Mouse (Mus musculus): ENCODE results near the gene Cacna1c.

Gene Cacna1c

DNA sequence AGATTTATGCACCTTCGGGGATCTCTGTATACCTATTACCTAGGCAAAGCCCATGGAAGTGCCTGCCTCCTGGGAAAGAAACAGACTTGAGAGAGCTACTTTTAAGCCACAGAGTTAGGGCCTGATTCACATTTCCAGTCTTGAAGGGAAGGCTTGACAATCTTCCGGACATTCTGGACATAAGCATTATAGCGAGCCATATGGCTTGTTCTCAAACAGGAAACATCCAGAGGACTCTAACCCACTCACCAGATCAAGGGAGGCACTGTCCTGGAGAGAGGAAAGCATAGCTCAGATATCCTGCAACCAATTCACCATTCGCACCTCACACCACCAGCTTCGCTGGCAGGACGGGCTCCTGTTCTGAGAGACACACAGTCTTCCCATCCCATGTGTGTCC, 302.2 kb downstream of the Cacna1c start:
- DNase-seq = no peak

DNA sequence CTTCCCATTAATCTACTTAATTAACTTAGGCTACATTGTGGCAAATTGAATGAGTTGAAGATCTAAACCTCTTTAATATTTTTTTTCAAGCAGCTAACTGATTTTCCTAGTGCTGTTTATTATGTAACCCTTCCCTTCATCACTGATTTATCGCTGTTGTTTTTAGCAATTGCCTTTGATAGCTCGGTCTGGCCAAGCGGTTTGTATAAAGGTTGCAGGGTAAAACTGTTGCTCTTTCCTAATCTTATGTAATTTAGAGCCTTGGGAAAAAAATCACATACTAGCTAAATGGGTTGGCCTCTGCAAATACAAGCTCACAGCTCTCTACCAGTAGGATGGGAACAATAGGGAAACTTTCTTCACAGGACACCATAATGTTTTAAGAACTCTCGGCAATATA, 306.8 kb downstream of the Cacna1c start:
- DNase-seq = no peak

DNA sequence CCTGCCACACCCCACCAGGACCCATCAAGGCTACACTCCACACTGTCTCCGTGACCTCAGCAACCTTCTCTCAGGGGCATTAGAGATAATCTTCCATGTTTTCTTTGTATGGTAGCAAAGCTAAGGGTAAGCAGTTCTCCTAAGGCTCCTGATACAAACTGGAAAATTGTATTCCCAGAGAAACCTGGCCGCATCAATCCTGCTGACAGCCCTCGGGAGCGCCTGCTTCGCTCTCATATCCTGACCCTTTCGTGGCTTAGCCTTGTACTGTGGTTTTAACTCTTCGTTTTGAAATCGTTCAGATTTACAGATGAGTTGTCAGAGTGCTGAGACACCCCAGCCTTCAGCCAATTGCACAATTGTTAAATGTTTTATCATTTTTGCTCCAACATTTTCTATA, 309.2 kb downstream of the Cacna1c start:
- no peak for DNase-seq

DNA sequence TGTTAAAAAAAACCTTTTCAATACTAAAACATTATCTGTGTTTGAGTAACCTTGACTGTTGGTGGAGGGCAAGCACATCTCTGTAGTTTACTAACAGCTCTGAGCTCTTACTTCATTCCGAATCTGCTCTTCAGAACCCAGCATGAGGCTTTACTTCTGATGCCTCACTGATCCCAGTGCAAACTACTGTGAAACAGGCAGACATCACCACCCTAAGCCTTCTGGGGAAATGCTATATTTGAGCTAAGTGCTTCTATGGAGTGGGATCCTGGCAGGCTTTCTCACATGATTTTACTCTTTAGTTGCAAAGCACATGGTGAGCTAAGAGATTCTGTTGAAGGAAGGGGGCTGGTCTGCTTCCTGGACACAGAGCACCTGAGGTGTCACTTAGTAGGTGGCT, 311.3 kb downstream of the Cacna1c start:
- no peak for DNase-seq

DNA sequence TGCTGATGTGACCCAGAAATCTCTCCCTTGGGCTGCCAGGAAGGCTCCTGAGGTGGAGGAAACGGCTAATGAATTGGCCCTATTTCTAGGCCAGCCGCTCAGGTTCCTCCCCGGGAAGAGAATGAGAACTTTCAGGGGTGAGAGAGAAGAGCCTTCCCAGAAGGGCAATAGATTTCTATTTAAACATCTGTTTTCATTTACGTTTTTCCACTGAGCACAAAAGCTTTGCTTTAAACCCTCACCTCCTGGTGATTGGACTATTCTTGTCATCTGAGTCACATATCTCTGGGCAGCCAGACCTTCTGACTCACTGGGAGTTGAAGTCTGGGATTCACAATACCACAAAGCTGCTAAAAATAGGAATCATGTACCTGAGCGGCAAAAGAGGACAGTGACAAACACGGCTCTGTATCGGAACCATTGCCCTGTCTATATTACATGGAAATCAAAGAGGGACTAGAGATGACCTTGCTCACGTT, 312.1 kb downstream of the Cacna1c start:
- DNase-seq = no peak

DNA sequence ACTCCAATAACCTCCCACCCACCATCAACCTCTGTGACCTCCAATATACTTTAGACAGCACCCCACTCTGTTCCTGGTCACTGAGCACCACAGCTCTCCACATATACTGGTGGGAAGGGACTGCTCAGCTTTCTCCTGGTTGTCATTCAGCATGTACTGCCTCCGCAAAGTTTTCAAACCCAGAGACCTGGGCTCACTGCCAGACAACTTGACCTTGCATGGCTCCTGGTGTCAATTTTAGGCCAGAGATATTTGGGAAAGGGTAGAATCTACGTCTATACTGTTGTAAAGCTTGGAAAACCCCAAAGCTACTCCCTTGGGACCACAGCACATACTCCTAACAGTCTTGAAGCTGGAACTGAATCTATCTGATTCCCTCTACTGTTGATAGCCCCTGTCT, 320.0 kb downstream of the Cacna1c start:
- peak; percentile 50 for DNase-seq

DNA sequence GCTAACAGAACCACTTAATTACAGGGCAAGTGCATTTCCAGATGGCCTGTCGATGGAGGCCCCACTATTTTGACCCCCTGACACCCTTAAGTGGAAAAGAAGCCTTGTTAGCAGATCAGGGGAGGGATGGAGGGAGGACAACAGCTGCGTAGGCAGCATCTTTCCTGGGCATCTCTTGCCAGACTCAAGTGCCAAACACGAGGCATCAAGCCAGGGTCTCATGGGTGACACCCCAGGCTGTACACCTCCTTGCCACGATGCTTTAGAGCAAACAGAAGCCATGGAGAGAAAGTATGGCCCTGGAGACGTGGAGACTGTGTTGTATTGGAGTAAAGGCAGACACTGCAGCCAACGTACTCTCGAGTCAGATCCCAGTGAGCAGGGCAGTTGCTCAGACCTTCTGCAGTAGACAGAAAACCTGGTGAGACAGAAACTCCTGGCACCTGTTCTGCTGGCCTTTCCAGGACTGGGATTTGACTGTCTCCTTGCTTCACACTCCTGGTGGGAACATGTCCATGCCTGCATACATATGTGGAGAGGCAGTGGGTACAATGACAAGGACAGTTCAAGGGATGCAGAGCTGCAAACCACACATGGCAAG, 325.9 kb downstream of the Cacna1c start:
- DNase-seq = no peak

DNA sequence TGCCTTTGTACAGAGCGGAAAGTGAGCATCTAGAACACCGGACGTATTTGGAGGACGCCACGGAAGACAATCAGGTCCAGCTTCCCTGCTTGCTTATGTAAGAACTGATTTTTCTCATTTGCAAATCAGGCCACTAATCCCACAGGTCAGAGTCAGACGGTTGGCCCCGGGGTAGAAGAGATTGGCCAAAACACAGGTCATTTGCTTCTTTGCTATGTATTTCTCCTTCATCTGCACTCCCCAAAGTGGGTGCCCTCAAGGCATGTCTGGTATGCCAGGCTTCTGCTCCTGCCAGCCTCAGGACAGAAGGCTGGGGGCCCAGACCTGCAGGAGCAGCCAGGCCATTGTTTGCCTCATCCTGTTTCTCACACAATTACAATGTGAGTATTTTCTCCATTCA, 328.8 kb downstream of the Cacna1c start:
- DNase-seq = no peak

DNA sequence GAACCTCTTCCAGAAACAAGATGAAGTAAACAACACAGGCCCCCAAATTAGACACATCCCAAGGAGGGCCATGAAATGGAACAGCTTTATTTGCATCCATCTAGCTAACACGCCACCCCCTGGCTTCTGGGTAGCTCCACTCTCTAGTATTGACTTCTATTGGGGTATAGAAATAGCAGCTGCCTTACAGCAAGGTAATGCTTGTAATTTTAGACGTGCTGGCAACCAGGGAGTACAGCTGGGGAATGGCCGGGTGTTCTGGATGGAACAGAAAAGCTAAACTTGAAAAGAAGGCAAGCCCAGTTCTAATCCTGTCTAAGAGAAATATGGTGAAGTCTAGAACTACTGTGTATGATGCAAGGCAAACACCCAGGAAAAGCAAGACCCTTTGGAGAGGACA, 329.3 kb downstream of the Cacna1c start:
- DNase-seq = no peak

DNA sequence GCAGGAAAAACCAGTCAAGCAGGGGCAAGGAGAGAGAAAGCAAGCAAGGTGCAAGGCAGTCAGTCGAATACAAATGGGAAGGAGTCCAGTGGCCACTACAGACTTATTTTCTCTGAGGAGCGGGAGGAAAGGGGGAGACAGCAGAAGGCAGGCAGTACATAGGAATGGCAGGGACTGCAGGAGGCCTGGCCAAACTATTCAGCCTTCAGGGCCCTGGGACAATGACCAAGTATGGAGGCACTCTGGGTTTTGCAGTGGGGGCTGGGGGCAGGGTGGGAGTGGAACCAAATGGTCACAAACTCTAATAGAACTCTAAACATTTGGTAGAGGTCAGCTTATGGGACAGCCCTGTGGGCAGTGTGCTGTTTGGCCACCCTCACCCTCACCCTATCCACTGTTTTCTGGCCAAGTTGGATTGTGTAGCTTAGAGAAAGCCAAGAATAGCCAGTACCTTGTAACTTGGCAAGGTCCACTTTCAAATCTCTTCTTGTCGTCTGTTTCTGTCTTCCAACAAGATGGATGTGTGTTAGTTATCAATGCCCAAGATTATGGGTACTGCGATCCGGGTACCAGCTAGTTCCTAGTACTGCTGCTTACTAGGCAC, 330.3 kb downstream of the Cacna1c start:
- DNase-seq = no peak

DNA sequence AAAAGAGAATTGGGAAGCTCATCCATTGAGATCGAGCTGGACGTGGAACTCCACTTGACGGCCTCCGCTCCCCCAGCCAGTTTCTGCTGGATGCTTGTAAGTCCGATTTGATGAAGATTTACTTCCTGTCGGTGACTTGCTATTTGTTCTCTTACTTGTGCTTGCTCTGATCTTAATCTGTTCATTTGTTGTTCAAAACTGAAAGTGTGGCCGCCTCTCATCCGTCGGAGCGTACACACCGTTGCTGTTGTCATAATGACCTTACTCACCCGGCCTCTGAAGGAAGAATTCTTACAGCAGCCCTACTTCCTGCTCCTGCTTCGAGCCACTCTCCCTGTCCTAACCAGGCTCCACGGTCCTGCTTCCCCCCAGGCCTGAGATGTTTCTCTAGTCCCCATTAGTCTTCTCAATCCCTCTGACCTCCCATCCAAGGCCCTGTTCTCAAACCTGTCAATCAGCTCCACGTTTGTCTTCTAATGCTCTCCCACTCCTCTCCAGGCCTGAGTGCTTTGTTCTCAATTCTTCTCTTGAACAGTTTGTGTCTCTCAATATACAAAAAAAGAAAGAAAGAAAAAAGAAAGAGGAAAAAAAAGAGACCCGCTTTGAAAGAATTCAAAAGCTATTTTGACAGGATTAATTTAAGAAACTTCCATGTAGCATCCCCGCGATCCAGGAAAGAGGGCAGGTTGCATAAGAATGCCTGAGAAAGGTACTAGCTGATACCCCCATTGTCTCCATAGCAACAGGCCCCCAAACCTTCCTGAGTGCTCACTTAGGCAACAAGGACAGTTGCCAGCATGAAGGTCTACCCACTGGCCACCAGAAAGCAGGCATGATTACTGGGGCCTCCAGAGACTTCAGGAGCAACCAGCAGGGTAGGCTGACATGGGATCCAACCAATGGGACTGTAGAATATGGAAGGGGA, 331.3 kb downstream of the Cacna1c start:
- no peak for DNase-seq

DNA sequence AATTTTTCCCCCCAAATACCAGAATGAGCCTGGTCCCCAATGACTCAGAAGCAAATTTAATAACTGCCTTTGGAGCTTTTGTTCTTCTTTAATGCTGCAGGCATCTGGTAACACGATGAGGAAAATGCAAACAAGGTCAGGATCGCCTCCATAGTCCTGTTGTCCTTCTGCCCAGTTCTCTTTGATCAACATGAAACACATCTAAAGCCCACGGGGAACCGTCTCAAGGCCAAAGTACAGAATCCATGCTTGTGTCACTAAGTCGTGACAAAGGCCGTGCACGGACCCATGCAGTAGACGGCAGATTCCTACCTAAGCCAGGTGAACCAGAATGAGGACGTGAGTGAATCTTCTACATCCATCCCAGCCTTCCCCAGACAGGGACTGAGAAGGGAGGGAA, 333.5 kb downstream of the Cacna1c start:
- DNase-seq = no peak

DNA sequence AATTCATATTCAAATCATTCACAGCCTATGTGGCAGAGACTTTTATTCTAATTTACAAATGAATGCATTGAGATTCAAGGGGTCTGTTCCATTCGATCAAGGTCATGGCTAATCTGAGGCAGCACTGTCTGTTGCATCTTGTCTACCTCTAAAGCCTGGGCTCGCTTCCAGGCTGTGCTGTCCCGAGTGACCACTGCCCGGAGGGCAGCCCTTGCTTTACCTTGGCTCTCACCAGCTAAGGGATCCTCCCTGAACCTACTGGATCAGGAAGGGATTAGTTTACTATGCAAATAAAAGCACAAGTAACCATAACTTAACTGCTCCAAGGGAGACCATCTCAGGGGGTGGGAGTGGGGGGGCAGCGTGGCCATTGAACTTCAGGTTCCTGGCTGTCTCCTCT, 334.1 kb downstream of the Cacna1c start:
- DNase-seq = no peak

DNA sequence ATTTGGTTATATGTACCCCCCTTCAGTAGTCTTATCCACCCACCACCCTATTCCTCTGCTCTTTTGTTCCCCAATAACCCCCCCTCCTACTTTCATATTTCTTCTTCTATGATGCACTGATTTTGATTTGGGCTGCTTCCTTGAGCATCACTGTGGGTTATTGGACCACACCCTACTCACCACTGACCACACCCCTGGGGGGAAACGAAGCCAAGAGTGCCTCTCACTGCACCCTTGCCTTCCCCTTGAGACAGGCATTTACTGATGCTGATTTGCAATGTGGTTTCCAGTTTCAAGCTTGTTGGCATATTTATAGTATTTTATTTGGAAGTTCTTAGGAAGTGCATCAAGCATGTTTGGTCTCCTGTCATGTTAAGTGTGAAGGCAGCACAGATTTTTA, 337.8 kb downstream of the Cacna1c start:
- DNase-seq = no peak

DNA sequence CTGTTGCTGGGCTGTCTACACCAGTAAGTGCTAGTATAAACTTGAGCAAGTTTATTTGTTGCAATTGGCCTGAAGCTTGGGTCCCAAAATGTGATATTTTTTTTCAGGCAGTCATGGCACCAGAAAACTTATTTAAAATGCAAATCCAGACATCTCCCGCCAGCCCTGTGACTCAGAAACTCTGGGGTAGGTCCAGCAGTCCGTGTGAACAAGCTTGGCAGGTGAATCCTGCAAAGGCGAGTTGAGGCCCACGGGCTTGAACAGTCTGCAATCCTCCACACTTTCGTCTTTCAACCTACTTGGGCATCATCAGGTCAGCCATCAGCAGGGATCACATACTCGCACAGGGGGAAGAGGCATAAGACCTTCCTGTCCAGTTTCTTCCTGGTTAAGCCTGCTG, 344.1 kb downstream of the Cacna1c start:
- DNase-seq = no peak

DNA sequence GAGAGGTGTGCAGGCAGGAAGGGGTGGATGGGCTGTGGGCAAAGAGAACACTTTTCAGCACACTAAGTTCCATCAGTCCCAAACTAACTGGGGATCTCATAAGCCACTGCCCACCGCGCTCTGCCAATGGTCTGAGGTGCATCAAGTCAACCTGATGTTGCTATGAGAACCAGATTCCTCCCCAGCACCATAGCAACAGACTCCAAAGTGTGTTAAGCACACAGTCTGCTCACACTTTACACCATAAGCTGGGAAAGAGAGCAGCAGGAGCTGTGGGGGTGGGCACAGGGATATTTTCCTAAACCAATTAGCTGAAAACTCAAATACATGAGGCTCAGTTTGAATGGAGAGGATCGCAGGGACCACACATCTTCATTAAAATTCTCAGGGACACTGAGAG, 345.1 kb downstream of the Cacna1c start:
- DNase-seq = no peak

DNA sequence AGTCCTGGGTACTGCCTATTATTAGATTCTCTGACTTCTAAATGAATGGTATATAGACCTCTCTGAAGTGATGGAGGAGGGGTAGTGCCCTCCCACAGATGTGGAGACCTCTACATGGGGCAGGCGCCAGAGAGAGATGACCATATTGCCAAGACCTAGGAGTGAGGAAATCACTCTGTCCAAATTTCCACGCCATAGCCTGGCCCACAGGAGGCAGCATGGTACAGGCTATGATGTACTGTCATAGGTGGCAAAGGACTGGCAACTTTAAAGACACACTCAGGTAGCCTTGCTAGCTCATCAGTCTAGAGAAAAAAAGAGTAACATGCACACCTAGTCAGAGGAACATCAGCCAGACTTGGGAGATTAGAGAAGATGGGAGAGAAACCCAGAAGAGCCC, 347.6 kb downstream of the Cacna1c start:
- DNase-seq = no peak

DNA sequence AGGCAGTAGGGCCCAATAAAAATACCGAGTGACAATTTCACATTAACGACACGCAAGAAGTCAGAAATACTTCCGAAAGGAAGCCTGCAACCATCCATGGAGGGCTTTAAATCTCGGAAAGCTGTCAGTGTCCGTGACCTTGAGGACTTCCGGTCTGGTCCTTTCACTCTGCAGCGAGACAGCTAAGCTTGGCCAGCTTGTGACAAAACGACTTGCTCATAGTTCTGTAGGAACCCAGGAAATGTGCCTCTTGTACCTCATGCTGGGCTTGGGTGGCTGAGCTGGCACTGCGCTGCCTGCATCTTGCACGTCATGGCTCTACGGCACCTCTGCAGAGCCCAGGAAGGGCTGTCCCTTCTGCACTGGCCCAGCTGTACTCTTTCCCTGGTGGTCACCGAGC, 348.5 kb downstream of the Cacna1c start:
- DNase-seq = no peak

DNA sequence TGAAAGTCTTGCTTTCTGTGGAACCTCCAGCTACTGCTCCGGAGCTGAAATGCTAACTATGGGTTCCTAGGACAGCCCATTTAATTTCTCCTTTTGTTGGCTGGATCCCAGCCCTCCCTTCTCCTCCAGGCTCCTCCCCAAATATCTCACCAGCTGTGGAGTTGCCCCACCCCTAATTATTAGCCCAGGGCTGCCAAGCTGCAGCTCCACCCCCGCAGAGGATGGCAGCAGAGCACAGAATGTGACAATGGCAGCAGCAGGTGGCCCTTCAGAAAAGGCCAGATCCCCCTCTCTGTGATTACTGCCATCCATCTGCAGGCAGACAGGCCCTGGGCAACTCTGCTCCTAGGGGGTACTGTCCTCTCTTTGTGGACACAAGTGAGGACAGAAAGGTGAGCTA, 350.4 kb downstream of the Cacna1c start:
- no peak for DNase-seq

DNA sequence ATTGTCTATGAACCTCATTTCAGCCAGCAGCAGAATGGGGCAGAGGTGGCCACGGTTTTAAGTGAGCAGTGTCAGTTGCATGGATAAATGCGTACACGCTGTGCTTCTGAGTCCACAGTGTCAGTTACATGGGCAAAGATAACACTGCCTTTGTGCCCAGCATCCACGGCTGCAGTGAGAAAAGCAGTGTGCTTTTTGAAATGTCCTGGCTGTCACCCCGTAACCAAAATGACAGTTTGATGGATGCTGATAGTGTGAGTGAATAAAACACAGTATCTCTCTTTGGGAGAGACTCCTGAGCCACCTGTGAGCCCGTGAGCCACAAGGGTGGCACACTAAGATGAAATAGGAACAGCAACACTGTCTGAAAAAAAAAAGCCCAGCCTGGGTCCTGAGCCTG, 351.0 kb downstream of the Cacna1c start:
- no peak for DNase-seq

DNA sequence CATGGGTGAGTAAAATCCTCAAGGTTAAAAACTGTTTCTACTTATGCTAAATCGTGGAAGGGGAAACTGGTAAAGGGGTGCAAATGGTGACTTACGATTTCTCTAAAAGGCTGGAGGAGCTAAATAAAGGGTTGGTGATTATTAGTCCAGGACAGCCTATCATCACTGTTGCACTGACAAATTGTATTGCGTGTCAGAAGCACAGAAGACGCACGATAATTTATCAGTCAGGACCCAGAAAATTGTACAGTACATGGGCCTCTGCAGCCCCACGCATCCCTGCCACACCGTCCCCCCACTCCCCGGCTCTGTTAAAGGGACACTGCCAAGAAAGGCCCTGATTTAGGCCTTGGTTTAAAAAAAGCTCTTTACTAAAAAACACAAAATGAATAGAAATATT, 352.7 kb downstream of the Cacna1c start:
- DNase-seq = no peak

DNA sequence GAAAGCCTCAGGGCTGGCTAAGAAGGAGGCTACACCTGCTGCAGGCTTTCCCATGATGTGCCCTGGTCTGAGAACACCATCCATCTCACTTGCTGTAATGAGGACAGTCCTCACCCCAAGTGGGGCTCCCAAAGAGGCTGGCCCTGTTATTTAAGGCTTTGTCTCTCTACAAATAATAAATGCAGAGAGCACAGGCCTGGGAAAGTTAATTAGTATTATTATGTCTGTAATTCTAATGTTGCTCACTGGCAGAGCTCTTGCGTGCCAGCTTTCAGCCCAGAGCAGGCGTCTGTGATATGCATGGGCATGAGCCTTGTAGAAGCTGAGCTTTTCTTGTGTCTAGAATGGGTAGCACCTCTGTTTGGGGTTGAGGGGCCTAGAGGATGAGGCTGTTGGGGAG, 354.3 kb downstream of the Cacna1c start:
- DNase-seq = no peak

DNA sequence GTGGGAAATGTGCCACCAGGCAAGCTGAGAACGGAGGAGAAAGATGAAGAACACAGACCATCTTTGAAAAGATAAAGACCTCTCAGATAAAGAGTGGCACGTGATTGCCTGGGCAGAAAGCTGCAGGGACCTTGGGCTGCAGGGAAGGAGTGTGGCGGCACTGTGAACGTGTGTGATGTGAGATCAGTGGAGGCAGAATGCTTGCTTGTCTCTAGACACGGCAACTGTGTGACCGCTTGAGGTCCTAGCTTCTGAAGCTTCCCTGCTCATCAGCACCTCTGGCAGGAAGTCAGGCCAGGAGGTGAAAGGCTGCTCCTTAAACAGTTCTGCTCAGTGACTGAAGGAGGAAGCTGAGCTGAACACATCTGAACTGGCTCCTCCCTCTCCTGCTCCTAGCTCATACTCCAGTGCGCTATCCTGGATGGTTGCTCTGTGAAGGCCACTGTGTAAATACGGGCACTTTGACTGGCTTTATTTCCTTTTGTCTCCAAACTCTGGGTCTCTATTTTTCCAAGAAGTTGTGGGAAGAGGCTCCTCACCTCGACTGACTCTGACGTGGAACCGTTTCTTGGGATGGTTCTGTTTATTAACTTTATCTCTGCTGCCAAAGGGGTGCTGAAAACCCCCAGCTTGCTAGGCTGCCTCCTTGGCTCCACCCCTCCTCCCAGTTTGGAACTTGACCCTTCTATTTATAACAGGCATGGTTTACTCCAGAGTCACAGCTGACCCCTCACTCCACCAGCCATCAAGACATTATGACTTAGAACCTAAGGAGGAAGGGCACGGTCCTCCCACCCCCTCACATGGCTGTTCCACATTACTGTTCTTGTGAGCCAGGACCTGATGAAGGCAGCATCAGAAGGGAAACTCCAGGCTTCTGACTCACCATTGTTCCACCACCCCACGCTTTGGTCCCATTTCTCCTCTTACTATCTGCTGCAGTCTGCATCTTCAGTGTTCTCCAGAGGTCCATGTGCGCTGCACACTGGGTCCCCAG, 357.0 kb downstream of the Cacna1c start:
- DNase-seq = peak; percentile 31
